Mouse (Mus musculus) kidney, adult 11 months (tissue): ENCODE data around the gene Popdc2.

Experiments
- DNase-seq: peaks from one replicate; pipeline ENCODE4 v3.0.0; 2022

Gene Popdc2

DNA sequence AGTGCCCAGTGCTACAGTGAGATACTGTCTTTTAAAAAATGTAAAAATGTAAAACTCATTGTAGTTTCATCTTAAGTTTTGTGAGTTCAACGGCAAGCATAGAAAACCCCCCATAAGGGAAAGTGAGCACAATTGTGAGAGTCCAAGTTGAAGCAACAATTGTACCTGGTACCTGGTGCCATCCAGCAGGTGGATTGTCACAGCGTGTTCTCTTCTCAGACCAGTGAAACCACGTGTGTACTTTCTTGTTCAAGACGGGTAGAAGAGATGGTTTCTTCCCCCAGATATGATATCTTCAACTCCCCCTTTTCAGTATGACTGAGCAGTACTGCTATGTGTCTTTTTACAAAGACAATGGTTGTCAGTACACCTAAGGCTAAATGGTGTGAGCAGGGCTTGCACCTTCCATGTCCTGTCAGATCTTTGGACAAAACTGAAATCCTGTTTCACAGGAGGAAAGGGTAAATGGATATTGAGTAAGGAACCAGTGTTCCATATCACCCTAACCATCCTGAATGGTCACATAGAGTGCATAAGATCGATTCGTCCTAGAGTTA is 3.7 kb upstream of the Popdc2 start:
- DNase-seq: no peak

DNA sequence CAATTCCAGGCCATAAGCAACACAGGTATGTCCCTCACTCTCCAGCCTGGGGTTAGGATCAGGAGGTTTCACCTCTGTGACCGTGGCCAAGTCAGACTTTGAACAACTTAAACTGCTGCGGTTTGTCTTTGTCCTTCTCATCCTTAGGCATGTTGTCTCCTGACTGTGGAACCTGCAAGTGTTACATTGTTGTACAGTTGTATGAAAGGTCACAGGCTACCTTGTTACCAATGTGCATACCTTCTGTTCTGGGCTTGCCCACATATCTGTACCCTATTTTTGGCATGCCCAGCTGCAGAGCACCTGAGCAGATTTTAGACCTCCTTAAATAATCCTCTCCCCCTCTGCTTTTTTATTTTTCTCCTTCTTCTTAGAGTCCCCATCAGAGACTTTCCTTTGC is 2.8 kb upstream of the Popdc2 start:
- no peak for DNase-seq

DNA sequence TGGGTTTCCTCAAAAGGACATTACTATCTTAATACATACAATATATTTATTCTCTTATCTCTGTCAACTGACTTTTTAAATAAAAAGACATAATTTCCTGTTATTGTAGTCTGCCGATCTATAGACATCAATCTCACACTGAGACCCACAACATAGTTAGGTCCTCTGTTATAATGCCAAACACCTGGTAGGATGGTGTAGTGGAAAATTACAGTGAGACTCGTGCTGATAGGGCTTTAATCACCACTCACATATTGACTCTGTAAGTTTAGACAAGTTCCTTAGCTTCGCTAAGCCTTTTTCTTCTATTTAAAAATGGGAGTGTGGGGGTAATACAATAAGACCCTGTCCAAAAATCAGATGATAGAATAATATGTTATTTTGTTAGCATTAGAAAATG is 2.2 kb upstream of the Popdc2 start:
- DNase-seq: no peak

DNA sequence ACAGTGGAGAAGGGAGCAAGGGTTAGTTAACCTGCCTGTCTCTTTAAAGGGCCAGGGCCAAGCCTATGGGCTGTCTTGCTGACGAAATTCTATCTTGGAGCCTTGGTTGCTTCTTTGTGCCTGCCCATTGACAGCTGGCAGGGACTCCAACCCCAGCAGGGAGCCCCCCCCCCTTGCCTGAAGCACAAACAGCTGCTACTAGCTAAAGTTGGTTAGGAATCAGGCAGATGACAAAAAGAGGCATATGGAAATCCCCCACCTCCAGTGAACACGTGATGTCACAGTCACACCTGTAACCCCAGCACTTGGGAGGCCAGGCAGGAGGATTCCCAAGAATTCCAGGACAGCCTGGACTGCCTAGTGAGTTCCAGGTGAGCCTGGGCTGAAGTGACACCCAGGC is 1.7 kb upstream of the Popdc2 start:
- DNase-seq: no peak

DNA sequence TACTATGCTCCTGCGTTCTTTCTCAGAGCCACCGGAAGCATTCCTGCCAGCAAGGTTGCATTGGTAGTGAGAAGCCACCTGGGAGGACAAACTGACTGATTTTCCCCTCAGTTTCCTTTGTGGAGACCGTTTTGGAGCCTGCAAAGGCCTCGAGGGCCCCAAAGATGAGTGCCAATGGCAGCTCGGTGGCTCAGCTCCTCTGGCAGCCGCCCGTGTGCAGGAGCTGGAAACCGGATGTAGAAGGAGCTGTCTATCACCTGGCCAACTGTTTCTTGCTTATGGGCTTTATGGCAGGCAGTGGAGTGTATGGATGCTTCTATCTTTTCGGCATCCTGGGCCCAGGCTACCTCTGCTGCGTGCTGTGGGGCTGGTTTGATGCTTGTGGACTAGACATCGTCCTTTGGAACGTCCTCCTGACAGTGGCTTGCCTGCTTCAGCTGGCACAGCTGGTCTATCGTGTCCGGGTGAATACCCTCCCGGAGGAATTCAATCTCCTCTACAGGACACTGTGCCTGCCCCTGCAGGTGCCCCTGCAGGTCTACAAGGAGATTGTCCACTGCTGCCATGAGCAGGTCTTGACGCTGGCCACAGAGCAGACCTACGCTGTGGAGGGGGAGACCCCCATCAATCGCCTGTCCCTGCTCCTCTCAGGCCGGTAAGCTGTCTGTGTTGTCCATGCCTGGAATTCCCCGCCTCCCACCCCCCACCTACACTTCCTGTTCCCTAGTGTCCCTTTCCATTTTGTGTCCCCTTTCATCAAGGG is 665 bp downstream of the Popdc2 start:
- DNase-seq: no peak

DNA sequence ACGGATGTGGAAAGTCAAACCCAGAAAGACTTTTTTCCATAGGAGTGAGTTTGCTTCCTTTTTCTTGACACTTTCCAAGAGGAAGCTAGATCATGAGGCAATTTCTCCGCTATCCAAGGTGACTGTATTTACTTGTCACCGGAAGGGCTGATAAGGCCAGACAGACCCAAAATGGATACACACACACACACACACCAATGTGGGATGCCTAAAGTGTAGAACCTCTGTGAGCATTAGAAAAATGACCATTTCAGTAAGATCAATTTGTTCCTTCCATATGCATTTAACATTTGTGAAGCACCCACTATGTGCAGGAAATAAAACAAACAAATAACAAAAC is 1.2 kb downstream of the Popdc2 start:
- DNase-seq: no peak

DNA sequence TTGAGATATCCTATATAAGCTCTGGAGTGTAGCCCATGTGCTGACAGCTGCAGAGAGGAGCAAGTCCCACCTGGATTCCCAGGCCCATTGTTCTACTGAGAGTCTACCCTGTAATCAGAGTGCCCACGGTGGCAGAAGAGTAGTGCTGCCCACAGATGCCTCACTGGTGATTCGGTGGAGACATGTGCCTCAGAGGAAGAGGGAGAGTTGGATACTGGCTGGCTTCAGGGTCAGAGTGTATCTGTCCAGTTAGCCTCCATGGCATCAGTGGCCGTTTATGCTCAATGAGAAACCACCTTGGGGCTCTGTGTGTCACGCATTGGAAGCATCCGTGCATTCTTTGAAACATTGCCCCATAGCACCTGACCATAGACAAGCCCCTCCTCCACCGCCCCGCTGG is 1.6 kb downstream of the Popdc2 start:
- no peak for DNase-seq

DNA sequence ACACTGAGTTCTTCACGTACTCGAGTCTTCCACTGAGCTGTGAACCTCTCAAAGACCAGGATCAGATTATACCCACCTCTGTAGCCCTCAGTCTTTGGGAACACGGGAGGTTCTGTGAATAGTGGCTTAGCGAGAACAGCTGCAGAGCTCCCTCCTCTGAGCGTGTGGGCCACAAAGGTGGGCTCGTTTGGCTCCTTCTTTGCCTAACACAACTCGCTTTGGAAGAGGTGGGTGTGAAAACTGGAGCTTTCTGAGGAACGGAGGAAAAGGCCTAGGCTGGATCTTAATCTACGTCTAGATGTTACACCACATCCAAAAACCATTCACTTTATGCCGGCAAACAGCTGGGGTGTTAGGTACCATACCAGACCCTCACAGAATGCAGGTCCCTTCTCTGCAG is 3.4 kb downstream of the Popdc2 start:
- no peak for DNase-seq

DNA sequence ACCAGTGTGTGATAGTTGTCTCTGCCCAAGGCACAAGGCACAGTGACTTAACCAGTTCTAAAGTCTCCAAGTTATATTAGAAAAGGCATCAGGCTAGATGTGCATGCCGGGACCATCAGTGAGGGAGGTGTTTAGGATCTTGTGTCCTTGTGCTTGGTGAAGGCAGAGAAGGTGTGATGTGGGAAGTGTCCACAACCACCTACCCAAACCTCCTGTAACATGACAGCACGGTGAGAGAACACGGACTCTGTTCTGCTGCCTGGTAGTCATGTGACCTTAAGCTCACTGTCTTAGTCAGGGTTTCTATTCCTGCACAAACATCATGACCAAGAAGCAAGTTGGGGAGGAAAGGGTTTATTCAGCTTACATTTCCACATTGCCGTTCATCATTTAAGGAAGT is 4.2 kb downstream of the Popdc2 start:
- no peak for DNase-seq

DNA sequence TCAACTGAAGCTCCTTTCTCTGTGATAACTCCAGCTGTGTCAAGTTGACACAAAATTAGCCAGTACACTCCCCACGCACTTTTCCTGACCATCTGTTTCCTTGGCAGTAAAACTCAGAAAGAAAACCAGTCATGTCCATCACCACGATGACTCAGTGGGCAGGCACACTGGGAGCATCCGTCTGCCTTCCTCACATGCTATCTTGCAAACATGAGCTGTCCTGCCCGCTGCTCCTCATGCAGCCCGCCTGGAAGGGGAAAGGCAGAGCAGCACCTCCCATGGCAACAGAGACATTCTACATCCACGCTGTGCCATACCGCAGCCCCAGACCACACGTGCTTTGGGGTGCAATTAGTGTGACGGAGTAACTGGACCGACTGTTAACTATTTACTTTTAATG is 6.3 kb downstream of the Popdc2 start:
- DNase-seq: no peak

DNA sequence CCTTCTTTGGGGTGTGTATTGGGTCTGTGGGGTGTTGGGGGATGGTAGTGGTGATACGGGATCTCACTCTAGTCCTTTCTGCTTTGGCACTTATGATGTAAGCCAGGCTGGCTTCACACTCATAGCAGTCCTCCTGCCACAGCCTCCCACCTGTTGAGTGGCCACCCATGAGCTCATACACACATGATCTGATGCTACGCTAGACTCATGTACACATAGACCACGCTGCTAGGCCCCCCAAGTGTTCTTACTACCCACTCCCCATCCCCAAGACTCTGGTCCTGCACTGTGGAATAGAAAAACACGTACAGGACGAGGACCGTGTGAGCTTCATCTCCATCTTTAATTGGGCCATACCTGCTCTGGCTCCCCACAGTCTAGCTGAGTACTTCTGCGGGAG is 7.0 kb downstream of the Popdc2 start:
- DNase-seq: no peak

DNA sequence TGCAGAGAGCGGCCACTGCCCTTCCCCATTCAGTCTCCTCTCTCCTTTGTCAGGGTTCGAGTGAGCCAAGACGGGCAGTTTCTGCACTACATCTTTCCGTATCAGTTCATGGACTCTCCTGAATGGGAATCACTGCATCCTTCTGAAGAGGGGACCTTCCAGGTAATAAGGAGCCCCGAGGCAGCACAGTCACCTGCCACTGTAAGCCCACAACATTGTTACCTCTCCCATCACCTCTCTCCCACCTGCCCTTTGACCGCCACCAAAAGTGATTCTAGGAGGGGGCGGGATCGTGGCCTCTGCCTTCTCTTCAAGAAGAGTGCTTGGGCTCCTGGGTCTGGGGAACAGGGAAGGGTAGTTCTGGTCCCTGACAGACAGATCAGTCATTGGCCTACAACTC is 7.4 kb downstream of the Popdc2 start:
- no peak for DNase-seq

DNA sequence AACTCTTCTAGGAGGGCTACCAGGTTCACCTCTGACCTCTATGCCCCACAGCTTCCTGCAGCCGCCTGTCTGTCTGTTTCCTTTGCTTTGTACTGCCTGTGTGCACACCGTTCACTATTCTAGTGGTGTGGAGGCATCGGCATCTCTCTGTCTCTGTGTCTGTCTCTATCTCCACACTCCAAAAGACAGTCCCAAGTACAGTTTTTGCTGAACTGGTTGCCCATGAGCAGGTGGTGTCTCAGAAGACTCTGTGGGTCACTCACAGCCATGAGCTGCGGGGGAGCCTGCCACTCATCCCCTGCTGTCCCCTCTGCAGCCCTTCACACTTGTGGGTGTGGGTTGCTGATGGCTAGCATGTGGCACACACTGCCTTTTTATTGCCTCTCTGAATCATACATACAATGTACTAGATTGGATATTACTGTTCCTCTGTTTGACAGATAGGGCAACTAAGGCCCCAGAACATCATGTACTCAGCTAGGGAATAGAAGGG is 8.0 kb downstream of the Popdc2 start:
- no peak for DNase-seq

DNA sequence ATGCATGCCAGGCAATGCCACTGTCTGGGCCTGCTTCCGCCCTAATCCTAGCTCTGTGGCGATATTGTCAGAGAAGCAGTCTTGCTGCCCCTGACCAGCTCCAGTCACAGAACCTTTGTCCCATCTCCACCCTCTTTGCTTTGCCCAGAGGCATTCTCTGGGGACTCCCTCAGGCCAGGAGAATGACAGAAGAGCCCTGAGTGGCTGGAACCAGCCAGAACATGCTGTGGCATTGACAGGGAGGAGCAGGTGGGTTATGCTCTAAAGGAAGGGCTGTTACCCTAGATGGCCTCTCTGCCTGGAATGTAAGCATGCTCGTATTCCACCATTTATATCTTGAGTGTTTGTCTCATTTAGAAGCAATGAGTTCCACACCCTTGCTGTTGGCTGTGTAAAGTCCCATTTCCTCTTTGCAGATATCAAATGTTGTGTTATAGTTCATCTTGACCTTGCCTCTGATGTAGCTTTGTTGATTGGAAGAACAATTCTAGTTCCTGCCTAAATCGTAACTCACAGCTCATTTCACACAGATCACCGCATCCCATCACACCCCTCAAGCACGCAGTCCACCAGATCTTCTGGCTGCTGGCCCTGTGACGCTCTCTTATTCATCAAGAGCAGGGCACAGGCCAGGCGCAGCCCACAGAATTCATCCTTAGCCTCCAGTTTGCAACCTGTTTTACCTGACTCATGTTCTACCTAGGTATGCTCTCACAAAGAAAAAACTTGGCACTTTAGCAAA is 8.8 kb downstream of the Popdc2 start:
- no peak for DNase-seq

DNA sequence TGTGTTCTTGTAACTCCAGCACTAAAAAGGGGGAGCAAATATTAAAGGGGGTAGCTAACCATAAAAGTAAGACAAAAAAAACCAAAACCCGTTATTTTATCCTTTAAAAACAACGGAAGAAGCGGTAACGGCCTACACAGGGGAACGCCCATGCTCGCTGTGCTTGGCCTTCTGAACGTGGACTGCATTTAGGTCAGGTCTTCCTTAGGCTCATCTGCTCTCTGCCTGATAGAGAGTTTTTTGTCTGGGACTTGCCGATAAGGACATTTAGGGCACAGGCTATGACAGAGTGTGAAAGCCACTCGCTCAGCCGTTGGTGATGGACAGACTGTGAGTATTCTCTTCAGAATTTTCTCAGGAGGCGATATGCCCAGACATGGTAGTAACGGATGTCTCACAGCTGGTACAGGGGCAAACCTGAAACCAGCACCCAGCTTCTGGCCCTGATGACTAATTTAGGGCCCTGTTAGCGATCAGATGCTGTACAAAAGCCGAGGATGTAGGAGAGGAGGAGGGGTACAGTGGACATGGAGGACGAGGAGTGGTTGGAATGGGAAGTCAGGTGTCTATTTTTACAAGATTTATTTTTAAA is 9.8 kb downstream of the Popdc2 start:
- DNase-seq: no peak

DNA sequence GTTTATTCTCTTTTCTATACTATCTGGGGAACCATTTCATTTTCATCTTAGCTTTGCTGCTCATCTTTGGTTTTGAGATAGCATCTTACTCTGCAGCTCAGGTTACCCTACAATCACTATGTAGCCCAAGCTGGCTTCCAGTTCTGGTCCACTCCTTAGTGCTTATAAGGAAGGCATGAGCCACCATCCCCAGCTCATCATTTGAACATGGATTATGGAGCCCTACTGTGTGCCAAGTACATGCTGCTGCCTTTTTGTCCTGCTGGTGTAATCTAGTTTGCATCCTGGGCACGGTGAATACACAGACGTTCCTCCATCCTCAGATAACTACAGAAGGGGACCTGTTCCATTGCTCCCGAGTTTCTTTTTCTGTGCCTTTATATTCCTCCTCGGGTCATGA is 10.9 kb downstream of the Popdc2 start:
- DNase-seq: no peak

DNA sequence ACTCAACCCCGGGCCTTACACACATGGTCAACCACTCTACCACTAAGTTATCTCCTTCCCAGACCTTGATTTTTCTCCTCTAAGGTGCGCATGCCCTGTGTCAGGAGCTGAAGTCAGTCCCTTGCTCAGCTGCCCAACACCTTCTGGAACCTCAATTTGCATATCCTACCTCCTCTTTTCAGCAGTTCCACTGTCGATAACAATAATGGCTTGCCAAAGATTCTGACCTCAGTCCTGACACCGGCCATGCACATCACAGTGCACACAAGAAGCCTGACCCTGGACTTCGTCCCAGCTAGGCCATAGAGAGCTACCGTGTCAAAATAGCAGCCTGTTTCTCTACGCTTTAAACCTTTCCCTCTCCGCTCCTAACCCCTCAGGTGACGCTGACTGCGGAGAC is 11.4 kb downstream of the Popdc2 start:
- DNase-seq: no peak

DNA sequence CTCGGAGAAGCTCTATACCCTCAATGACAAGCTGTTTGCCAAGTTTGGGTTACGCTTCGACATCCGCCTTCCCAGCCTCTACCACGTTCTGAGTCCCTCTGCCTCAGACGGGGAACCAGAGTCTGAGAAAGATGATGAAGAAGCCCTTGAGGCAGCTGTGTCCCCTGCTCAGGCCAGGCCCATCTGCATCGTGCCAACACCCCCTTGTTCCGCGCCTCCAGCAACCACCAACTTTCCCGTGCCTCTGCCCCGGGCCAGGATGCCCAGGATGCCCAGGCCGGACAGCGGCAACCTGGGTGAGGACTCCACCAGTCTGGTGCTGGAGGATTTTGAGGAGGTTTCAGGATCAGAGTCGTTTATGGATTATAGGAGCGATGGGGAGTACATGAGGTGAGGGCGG is 11.9 kb downstream of the Popdc2 start:
- DNase-seq: no peak

DNA sequence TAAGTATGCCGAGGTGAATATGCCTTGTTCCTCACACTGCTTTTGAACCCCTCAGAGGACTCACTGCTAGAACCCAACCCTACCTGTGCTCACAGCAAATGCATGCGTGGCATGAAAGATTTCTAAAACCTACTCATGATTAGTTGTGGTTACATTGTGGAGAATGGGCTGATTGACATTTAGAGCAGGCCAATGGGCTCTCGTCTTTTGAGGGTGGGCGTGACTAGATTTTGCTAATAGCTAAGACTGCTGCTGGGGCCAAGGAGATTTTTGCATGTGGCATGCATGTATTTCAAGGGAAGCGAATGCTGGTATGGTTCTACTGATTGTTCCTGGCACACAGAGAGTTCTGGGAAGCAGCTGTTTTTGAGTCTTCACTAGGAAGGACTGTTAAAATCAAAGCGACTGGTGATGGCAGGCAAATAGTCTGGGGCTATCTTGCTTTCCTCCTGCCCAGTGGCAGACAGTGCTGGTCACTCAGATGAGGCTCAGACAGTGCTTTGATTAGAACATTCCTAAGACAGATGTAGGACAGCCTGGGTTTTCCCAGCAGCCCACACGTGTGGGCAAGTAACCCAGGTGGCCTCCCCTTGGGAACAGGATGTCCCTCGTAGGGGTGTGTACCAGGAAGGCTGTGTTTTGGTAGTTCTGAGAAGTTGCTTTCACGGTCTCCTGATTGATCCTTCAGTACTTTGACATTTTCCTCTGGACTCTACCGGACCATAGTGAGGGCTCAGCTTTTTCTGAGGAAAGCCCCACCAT is 12.6 kb downstream of the Popdc2 start:
- no peak for DNase-seq

DNA sequence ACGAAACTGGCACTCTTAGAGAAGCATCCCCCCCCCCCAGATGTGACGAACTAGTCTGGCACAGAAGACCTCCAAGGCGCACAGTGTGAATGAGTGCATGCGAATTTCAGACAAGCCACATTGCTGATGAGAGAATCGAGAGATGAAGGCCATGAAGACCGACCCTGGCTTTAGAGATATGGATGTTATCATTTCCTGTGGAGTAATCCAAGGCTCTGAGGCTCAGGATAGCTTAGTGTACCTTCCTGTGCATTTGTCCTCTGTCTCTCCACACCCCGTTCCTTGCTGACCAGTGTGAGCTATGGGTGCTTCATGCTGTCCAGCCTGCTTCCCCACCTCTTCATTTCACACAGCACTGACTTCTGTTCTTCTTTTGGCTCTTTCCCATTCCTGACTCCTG is 13.2 kb downstream of the Popdc2 start:
- no peak for DNase-seq

DNA sequence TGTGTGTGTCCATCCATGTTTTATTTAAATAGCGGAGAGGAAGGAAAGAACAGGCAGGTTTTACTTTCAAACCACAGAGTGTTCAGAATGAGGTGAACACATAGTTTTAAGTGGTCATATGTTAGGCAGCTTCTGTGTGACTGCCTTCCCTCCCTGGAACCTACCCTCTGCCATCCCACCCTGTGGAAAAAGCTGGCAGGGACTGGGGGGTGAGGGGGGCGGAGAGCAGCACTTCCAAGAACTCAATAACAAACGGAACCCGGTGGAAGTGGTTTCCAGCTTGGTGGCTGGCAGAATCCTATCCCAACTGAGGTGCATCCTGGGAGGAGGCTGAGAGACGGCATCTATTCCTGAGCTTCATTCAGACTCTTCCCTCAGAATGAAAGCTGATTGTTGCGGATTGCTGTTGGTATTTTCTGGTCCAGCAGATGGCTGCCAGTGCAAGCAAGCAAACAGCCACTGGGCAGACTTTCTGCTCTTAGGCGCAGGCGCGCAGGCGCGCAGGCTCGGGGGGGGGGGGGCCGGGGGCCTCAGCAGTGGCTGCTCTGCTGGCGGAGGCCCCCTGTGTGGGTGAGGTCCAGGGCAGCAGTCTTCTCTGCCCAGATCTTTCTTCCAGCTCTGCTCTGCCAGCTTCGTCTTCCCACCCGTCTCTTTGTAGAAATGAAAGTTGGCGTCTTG is 14.3 kb downstream of the Popdc2 start:
- peak; percentile 25 for DNase-seq

DNA sequence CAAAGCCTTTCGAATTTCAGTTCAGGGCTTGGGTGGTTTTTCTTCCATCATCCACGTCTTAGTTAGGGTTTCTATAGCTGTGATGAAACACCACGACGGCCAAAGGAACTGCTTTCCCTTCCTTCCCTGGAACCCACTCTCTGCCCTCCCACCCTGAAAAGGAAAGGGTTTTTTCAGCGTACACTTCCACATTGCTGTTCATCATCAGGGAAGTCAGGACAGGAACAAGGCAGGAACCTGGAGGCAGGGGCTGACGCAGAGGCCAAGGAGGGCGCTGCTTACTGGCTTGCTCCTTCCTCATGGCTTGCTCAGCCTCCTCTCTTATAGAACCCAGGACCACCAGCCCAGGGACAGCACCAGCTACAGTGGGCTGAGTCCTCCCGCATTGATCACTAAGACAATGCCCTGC is 14.8 kb downstream of the Popdc2 start:
- DNase-seq: no peak

DNA sequence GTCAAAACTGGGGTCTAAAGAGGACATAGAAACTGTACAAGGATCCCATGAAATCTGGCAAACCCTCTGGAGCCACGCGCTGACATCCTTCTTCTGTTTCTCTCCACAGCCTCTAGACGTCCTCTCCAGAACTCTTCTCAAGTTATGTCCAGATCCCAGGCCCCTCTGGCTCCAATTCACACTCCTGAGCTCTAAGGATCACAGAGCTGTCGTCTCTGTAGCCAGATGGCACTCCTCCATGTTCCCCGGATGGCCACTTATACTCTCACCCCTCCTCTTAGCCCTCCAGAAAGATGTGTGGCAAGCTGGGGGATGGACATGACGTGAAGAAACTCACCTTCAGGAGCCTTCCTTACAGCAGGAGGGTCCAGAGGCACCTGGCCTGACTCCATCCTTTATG is 15.5 kb downstream of the Popdc2 start:
- no peak for DNase-seq
